Mouse (Mus musculus) neural tube, embryonic 15.5 days (tissue): ENCODE results near the gene Hmx1. TPM values are rescaled to one million over a fixed set of nuclear protein-coding genes. Genes with fewer than 3 reads are reported as not detected.

Source experiments
- ATAC-seq: fragments of 200-750 bp; cut with Nextera tagmentation; 2 replicates; pipeline ENCODE4 v1.8.0; 2017; ENCODE audit warnings: mild to moderate bottlenecking, moderate TSS enrichment, moderate library complexity; ENCODE audit not compliant: low FRiP score
- H3K27ac ChIP-seq: fragments of 300-500 bp; sonication (generic); replicated peaks from 2 replicates; pipeline ENCODE4 v1.5.1; 2015; ENCODE audit warnings: mild to moderate bottlenecking, inconsistent platforms
- H3K27me3 ChIP-seq: fragments of 300-500 bp; sonication (generic); replicated peaks from 2 replicates; pipeline ENCODE4 v1.6.1; 2015; ENCODE audit warnings: inconsistent platforms
- H3K36me3 ChIP-seq: fragments of 300-500 bp; sonication (generic); 2 replicates; pipeline ENCODE4 v1.6.1; 2015; ENCODE audit warnings: inconsistent platforms
- H3K4me1 ChIP-seq: fragments of 300-500 bp; sonication (generic); 2 replicates; pipeline ENCODE4 v1.6.1; 2015; ENCODE audit warnings: inconsistent platforms
- H3K4me2 ChIP-seq: fragments of 300-500 bp; sonication (generic); 2 replicates; pipeline ENCODE4 v1.6.1; 2015; ENCODE audit warnings: inconsistent platforms, mild to moderate bottlenecking, moderate library complexity
- H3K4me3 ChIP-seq: fragments of 300-500 bp; sonication (generic); replicated peaks from 2 replicates; pipeline ENCODE4 v1.5.1; 2015; ENCODE audit warnings: mild to moderate bottlenecking, inconsistent platforms
- H3K9ac ChIP-seq: fragments of 300-500 bp; sonication (generic); replicated peaks from 2 replicates; pipeline ENCODE4 v1.6.1; 2015; ENCODE audit warnings: mild to moderate bottlenecking, inconsistent platforms
- H3K9me3 ChIP-seq: fragments of 300-500 bp; sonication (generic); replicated peaks from 2 replicates; pipeline ENCODE4 v1.6.1; 2016; ENCODE audit warnings: inconsistent platforms
- WGBS: fragments of 180-500 bp; shearing (Covaris S2); methylation state at CpG from one replicate; pipeline ENCODE4 v1.1.7; 2015; ENCODE audit warnings: mixed read lengths; 5-methylcytosine and 5-hydroxymethylcytosine counted together
- polyA plus RNA-seq: library from polyadenylated mRNA; unstranded; fragments of >200 nt; fragmentation: Nextera tagmentation; extraction: Ambion mirVana; gene quantifications from 2 replicates; pipeline ENCODE4 v1.2.1, GENCODE M21; 2015

The Hmx1 gene
- polyA plus RNA-seq, 1 experiment from 2014 or later: 1.4 TPM

DNA sequence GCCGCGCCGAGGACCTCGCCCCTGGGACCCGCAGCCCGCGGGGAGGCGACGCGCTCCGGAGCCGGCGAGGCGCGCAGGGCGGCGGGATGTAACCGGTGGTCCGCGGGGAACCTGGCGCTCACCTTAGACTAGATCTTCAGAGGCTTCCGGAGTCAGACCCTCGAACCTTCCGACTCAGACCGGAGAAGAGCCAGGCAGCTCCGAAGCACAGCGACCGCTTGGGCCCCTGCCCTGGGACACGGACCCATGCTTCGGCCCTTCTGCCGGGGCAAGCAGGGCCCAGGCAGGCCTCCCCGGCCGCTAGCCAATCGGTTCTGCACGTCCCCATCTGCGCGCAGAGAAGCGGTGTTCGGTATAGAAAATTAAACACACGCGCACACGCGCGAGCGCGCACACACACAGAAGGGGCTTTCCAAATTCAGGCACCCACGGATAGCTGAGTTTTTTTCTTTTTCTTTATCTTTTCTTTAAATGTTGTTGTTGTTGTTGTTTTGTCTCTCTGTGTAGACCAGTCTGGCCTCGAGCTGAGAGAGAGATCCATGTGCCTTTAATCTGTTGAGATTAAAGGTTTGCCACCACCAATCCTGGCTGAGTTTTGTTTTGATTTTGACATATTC lies 10.9 kb downstream of the Hmx1 start:
- Histone ChIP-seq H3K9me3 (no peaks in the 10 kb centered on the region), H3K36me3 (no peaks in the 10 kb centered on the region), H3K27ac (no peak overlapping the region), H3K27me3 (peaks cover 89% of the 10 kb centered on the region), H3K4me2 (no peak overlapping the region), H3K4me1 (peaks cover 12% of the 10 kb centered on the region), H3K9ac (no peak overlapping the region), H3K4me3 (no peak overlapping the region)
- ATAC-seq: no peak
- under 1% methylated on average over 48 of the region's 48 CpGs for WGBS

DNA sequence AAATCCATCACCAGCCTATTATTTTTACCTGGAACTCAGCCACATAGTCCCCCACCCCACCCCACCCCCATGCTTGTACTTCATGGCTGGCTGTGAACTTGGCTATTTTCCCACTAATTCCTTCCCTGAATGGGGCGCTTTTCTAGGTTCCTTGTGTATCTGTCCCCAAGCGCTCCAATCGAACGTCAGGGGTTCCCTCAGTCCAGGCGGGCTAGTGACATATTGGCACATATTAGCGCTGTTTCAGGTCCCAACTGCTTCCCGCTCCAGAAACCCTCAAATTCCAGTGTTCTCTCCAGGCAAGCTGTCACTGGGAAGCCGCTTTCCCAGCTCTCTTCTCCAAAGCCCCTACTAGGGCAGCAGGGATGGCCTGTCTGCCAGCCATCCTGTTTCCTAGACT lies 12.3 kb downstream of the Hmx1 start:
- Histone ChIP-seq H3K4me1 (peaks cover 12% of the 10 kb centered on the region), H3K4me3 (no peak overlapping the region), H3K4me2 (no peak overlapping the region), H3K9ac (no peak overlapping the region), H3K27me3 (peaks cover 88% of the 10 kb centered on the region), H3K36me3 (no peaks in the 10 kb centered on the region), H3K9me3 (no peaks in the 10 kb centered on the region), H3K27ac (no peak overlapping the region)
- 0% methylated on average over 8 of the region's 8 CpGs for WGBS
- ATAC-seq: no peak

DNA sequence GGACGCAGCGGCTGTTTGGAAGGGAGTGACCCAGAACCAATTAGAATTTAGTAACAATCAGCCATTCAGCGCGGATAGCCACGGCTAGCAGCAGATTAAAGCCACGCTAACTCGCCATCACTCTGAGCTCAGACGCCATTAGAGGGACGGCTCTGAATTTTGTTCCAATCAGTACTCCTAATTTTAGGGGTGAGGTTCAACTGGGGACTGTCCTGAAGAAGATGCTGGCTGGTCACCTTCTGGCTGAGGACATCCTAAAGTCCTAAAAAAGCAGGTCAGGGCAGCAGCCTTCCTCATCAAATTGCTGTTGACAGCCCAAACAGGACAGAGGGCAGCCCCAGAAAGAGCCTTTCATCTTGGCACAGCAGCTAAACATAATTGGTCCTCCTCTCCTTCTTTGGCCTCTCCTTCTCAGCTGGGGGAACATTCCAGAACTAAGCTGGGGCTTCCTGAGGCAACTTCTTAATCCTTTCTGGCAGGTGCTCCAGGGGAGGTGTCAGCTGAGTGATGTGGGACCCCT lies 18.6 kb downstream of the Hmx1 start:
- WGBS: 61% methylated on average over 9 of the region's 9 CpGs
- Histone ChIP-seq H3K9ac (no peak overlapping the region), H3K36me3 (no peaks in the 10 kb centered on the region), H3K4me1 (no peaks in the 10 kb centered on the region), H3K4me2 (no peak overlapping the region), H3K27ac (no peak overlapping the region), H3K9me3 (no peaks in the 10 kb centered on the region), H3K4me3 (no peak overlapping the region), H3K27me3 (peaks cover 72% of the 10 kb centered on the region)
- ATAC-seq: no peak

DNA sequence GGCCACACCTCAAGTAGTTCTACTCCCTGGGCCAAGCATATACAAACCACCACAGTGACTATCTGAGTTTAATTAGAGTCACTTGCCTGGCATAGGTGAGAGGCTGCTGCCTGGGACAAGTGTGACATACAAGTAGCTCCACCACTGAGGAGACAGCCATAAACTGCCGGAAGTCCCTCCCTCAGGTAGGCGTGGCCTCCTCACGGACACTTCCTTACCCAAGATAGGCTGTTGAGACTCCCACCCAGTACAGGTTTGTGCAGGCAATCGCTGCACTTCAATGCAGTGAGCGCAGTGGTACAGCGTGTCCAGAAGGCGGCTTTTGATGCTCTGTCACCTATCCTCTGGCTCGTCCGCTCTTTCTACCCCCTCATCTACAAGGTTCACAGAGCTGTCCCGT lies 22.1 kb downstream of the Hmx1 start:
- Histone ChIP-seq H3K9ac (no peak overlapping the region), H3K4me2 (no peak overlapping the region), H3K4me1 (0 out of 2 replicates have a peak, but pooled peaks cover 3% of the 10 kb centered on the region), H3K9me3 (no peaks in the 10 kb centered on the region), H3K4me3 (no peak overlapping the region), H3K27ac (no peak overlapping the region), H3K36me3 (no peaks in the 10 kb centered on the region), H3K27me3 (peaks cover 55% of the 10 kb centered on the region)
- whole genome bisulfite sequencing: 58% methylated on average over 10 of the region's 10 CpGs
- ATAC-seq: no peak

DNA sequence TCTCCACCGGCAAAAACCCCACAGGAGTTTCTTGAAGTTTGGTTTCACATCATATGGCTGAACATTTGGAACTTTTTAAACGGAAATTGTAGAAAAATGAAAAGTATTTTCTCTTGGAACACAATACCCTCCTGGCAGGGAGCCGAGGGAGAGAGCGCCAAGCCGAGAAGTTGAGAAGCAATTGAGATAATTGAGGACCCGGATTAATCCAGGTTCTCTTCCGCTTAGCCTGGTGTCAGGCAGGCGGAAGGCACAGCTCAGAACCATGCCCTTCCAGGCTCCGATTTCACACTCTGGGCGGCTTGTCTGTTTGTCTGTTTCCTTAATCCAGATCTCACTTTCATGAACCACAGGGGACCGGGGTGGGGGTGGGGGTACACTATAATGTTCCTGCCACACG lies 23.9 kb downstream of the Hmx1 start:
- no peak overlapping the region for H3K4me3 ChIP-seq
- H3K27ac ChIP-seq: no peak overlapping the region
- H3K9ac ChIP-seq: no peak overlapping the region
- H3K4me1 ChIP-seq: 0 out of 2 replicates have a peak, but pooled peaks cover 3% of the 10 kb centered on the region
- H3K27me3 ChIP-seq: peaks cover 46% of the 10 kb centered on the region
- WGBS: 43% methylated on average over 12 of the region's 12 CpGs
- H3K4me2 ChIP-seq: no peak overlapping the region
- no peaks in the 10 kb centered on the region for H3K36me3 ChIP-seq
- no peaks in the 10 kb centered on the region for H3K9me3 ChIP-seq
- ATAC-seq: no peak

DNA sequence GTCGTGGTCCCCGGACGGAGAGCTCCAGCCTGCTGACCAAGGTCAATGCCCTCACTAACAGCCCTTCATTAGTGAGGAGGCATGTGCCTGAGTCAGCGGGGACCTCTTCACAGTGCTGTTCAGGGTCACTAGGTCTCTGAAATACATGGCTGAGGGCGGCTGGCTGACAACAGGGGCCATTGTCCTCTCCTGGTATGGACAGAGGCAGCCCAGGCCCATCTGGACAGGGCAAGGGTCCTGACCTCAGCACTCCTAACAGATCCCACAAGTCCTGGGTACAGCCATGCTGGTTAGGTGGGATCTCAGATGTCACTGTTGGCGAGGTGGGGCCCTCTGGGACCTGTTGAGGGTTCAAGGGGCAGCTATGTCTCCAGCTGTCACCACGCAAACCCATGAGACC lies 28.8 kb downstream of the Hmx1 start:
- Histone ChIP-seq H3K4me1 (0 out of 2 replicates have a peak, but pooled peaks cover 3% of the 10 kb centered on the region), H3K36me3 (no peaks in the 10 kb centered on the region), H3K27ac (no peak overlapping the region), H3K9me3 (no peaks in the 10 kb centered on the region), H3K4me3 (no peak overlapping the region), H3K9ac (no peak overlapping the region), H3K27me3 (peaks cover 22% of the 10 kb centered on the region), H3K4me2 (no peak overlapping the region)
- ATAC-seq: no peak
- 39% methylated on average over 7 of the region's 7 CpGs for WGBS

DNA sequence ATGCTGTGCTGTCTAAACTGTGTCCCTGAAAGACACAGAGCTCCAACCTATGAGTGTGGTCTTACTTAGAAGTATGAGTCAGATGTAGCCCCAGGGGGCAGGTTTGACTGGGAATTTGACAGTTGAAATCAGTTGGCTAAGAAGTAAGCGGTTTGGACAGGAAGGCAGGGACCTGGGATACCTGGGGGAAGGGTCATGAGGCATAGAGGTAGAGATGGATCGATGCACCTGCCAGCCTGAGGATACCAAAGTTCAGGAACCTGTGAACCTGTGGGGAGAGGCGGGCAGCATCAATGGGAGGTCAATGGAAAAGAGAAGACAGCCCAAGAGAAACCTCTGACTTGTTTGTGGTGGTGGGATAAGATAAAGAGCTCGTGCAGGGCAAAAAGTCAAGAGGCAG lies 32.7 kb downstream of the Hmx1 start:
- Histone ChIP-seq H3K36me3 (no peaks in the 10 kb centered on the region), H3K9me3 (no peaks in the 10 kb centered on the region), H3K27ac (no peak overlapping the region), H3K27me3 (peaks cover 7% of the 10 kb centered on the region; the same call in 1 of the 2 replicates), H3K4me2 (no peak overlapping the region), H3K9ac (no peak overlapping the region), H3K4me1 (no peaks in the 10 kb centered on the region), H3K4me3 (no peak overlapping the region)
- ATAC-seq: no peak
- 85% methylated on average over 4 of the region's 4 CpGs for WGBS

DNA sequence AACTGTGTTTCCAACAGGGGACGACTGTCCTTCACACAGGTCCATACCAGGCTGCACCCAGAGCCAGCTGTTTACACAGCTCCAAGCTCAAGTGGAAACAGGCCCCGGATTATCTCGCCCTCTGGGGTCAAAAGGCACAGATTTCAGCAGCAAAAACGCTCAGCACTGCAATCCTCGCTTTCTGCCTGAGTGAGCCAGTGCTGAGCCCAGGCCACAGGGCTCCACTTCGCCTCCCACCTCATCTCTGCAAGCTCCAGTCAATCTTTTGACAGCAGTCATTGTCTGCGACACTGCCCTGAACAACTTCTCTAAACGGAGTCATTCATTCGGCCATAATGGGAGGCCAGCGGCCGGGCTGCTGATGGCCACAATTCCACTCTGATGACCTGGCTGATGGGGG lies 36.3 kb downstream of the Hmx1 start:
- Histone ChIP-seq H3K36me3 (no peaks in the 10 kb centered on the region), H3K27ac (no peak overlapping the region), H3K4me2 (no peak overlapping the region), H3K9me3 (no peaks in the 10 kb centered on the region), H3K4me1 (no peaks in the 10 kb centered on the region), H3K27me3 (peaks cover 2% of the 10 kb centered on the region; the same call in 1 of the 2 replicates), H3K4me3 (no peak overlapping the region), H3K9ac (no peak overlapping the region)
- ATAC-seq: no peak
- 7% methylated on average over 11 of the region's 11 CpGs for WGBS

DNA sequence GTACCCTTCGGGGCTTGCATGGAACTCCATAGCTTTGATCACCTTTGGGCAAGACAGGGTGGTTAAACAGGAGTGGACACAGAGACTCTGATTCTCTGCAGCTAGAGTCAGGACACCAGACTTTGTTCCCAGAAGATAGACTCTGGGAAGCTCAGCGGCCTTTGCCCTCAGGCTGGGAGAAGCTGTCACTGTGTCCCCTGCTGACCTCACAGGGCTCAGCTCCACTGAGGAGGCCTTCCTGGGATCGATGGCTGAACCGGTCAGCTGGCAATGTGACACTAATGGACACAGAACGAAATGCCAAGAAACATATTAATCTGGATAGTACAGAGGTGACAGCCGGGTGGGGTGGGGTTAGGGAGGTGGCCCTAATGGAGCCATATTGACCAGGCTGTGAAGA lies 39.0 kb downstream of the Hmx1 start:
- Histone ChIP-seq H3K4me3 (no peak overlapping the region), H3K36me3 (no peaks in the 10 kb centered on the region), H3K27ac (no peak overlapping the region), H3K4me2 (no peak overlapping the region), H3K9me3 (no peaks in the 10 kb centered on the region), H3K27me3 (peaks cover 2% of the 10 kb centered on the region; the same call in 1 of the 2 replicates), H3K9ac (no peak overlapping the region), H3K4me1 (no peaks in the 10 kb centered on the region)
- no peak for ATAC-seq
- 75% methylated on average over 6 of the region's 6 CpGs for WGBS

DNA sequence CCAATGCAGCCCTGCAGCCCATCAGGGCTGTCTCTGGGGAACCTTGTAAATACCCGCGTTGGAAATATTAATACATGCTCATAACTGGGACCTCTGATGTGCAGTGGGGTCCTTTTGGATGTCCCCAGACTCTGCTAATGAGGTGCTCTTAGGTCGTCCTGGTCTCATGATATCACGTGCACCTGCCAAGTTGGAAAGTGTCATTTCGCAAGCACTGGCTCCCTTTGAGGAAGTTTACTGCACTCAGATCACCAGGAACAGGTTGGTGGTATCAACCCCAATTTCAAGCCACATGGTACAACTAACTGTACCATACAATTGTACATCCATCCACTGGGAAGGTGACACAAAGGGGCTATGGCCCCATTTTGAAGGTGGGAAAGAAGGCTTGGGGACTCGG lies 39.5 kb downstream of the Hmx1 start:
- 92% methylated on average over 6 of the region's 6 CpGs for WGBS

DNA sequence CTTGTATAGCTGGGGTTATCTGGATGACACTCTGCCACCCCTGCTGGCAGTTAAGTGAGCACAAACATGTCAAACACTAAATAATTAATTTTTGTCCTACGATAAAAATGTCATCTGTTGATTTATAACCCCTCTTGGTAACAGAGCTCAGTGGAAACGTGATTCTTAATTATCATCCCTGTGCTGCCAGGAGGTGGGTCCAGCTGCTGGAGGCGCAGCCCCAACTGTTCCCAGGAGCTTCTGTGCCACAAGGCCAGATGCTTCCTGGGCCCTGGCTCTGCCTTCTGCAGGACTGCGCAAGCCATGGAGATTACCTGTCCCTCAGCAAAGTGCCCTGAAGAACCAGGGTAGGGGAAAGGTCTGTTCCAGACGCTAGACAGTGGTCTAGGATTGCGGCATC lies 43.2 kb downstream of the Hmx1 start:
- H3K9ac ChIP-seq: no peak overlapping the region
- peaks cover 3% of the 10 kb centered on the region; the same call in 1 of the 2 replicates for H3K27me3 ChIP-seq
- 46% methylated on average over 6 of the region's 6 CpGs for WGBS
- no peak overlapping the region for H3K4me2 ChIP-seq
- ATAC-seq: no peak
- H3K4me3 ChIP-seq: no peak overlapping the region
- no peaks in the 10 kb centered on the region for H3K9me3 ChIP-seq
- H3K4me1 ChIP-seq: peaks cover 5% of the 10 kb centered on the region; the same call in 1 of the 2 replicates
- no peak overlapping the region for H3K27ac ChIP-seq
- no peaks in the 10 kb centered on the region for H3K36me3 ChIP-seq

More for the DNA sequence above, 39.5 kb downstream of the Hmx1 start:
- no peak overlapping the region for H3K4me2 ChIP-seq
- H3K36me3 ChIP-seq: no peaks in the 10 kb centered on the region
- no peak overlapping the region for H3K9ac ChIP-seq
- no peaks in the 10 kb centered on the region for H3K9me3 ChIP-seq
- H3K4me3 ChIP-seq: no peak overlapping the region
- H3K27me3 ChIP-seq: peaks cover 2% of the 10 kb centered on the region; the same call in 1 of the 2 replicates
- no peaks in the 10 kb centered on the region for H3K4me1 ChIP-seq
- no peak overlapping the region for H3K27ac ChIP-seq
- ATAC-seq: no peak

DNA sequence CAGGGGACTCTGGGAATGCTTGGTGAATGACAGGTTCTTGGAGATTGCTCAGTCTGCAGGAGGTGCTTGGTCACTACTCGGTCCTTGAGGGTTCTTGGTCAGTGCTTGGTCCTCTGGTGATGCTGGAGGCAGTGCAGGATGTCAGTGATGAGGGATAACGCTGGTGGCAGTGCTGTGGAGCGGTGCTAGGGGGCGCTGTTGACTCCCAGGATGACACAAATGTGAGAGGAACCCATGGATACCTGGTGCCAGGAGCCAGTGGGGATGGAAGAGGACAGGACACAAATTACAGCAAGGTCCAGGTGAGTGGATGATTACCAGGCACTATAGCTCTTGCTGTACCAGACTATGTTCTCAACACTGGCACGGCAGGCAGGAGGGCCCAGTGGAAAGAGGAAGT lies 45.1 kb downstream of the Hmx1 start:
- H3K4me1 ChIP-seq: peaks cover 5% of the 10 kb centered on the region; the same call in 1 of the 2 replicates
- no peak for ATAC-seq
- no peak overlapping the region for H3K9ac ChIP-seq
- WGBS: 42% methylated on average over 5 of the region's 5 CpGs
- no peaks in the 10 kb centered on the region for H3K9me3 ChIP-seq
- H3K27ac ChIP-seq: no peak overlapping the region
- no peaks in the 10 kb centered on the region for H3K36me3 ChIP-seq
- peaks cover 3% of the 10 kb centered on the region; the same call in 1 of the 2 replicates for H3K27me3 ChIP-seq
- H3K4me3 ChIP-seq: no peak overlapping the region
- no peak overlapping the region for H3K4me2 ChIP-seq
